ENCODE assay signal across 12 mouse cellular contexts in genomic region chr13:20150130-20150835, GRCm38 (mm10). TPM values are rescaled to one million over a fixed set of nuclear protein-coding genes. Genes with fewer than 3 reads are reported as not detected.
A peak's percentile ranks its signal among the peaks of the same experiment; 100 is the strongest.
DNase-seq lines count a peak whose midpoint lies in the region; ATAC-seq and TF ChIP-seq lines count a peak whose summit lies in the region.
"Had no signal": no experiment of that assay in that cellular context is flagged by ENCODE, and none has a peak within 500 bp of the region (broad histone marks: within the 10 kb centered on the region; RNA-seq: fewer than 3 reads in every experiment).

No protein-coding gene starts in this region.

- no peak overlapping the region for H3K9ac ChIP-seq in intestine, embryonic 15.5 days
- H3K9ac ChIP-seq in intestine, postnatal 0 days (ENCODE audit: low read depth, low read length): no peak overlapping the region
- H3K9ac ChIP-seq in liver, embryonic 15.5 days: peak overlapping the region; percentile 46

- H3K4me1 ChIP-seq in intestine, embryonic 15.5 days (replicated peaks): peaks cover 6% of the 10 kb centered on the region; the same call in 1 of the 2 replicates
- H3K4me1 ChIP-seq in intestine, postnatal 0 days (replicated peaks; ENCODE audit: control insufficient read depth, insufficient read depth, low read length): 0 out of 2 replicates have a peak, but pooled peaks cover 2% of the 10 kb centered on the region
- H3K4me1 ChIP-seq in liver, embryonic 15.5 days (replicated peaks): peaks cover 74% of the 10 kb centered on the region

- WGBS in intestine, embryonic 15.5 days: 87% methylated on average over 11 of the region's 11 CpGs
- WGBS in intestine, postnatal 0 days: 85% methylated on average over 11 of the region's 11 CpGs
- 25% methylated on average over 11 of the region's 11 CpGs for WGBS in liver, embryonic 15.5 days (ENCODE audit: insufficient replicate concordance)

- H3K9me3 ChIP-seq in intestine, embryonic 15.5 days: no peaks in the 10 kb centered on the region
- no peaks in the 10 kb centered on the region for H3K9me3 ChIP-seq in intestine, postnatal 0 days (ENCODE audit: control insufficient read depth)
- no peaks in the 10 kb centered on the region for H3K9me3 ChIP-seq in liver, embryonic 15.5 days (replicated peaks)

- TF ChIP-seq CTCF in intestine, postnatal 0 days (IDR thresholded peaks at IDR 0.05; ENCODE audit: low read depth): no peak

- no peak overlapping the region for H3K4me3 ChIP-seq in intestine, embryonic 15.5 days (replicated peaks)
- no peak overlapping the region for H3K4me3 ChIP-seq in intestine, postnatal 0 days (ENCODE audit: low read depth, low read length)
- peak overlapping the region; percentile 28 for H3K4me3 ChIP-seq in liver, embryonic 15.5 days (replicated peaks)
- H3K4me3 ChIP-seq: gastrocnemius, adult 2 months had no signal

- H3K36me3 ChIP-seq in intestine, embryonic 15.5 days: no peaks in the 10 kb centered on the region
- no peaks in the 10 kb centered on the region for H3K36me3 ChIP-seq in intestine, postnatal 0 days (ENCODE audit: control insufficient read depth, insufficient read depth)
- no peaks in the 10 kb centered on the region for H3K36me3 ChIP-seq in liver, embryonic 15.5 days (replicated peaks)

- H3K27ac ChIP-seq in intestine, embryonic 15.5 days: no peak overlapping the region
- H3K27ac ChIP-seq in intestine, postnatal 0 days (ENCODE audit: low read depth, low read length): no peak overlapping the region
- peak overlapping the region; percentile 94 for H3K27ac ChIP-seq in liver, embryonic 15.5 days (replicated peaks)
- H3K27ac ChIP-seq: gastrocnemius, adult 2 months had no signal

- H3K27me3 ChIP-seq in intestine, embryonic 15.5 days (replicated peaks): no peaks in the 10 kb centered on the region
- H3K27me3 ChIP-seq in intestine, postnatal 0 days (replicated peaks; ENCODE audit: control insufficient read depth, insufficient read depth, low read length): no peaks in the 10 kb centered on the region
- H3K27me3 ChIP-seq in liver, embryonic 15.5 days: peaks cover 3% of the 10 kb centered on the region

- ATAC-seq in intestine, embryonic 15.5 days: peak; percentile 68
- no peak for ATAC-seq in intestine, postnatal 0 days
- peak; percentile 96 for ATAC-seq in liver, embryonic 15.5 days (ENCODE audit: insufficient read depth)

- H3K4me2 ChIP-seq in intestine, embryonic 15.5 days (replicated peaks): no peak overlapping the region
- H3K4me2 ChIP-seq in intestine, postnatal 0 days (replicated peaks; ENCODE audit: low read depth): no peak overlapping the region
- H3K4me2 ChIP-seq in liver, embryonic 15.5 days: peak overlapping the region; percentile 56

- DNase-seq in MEL-GATA-1-ER (ENCODE audit: extremely low read depth, low read depth): peak; percentile 55
- peak; percentile 54 for DNase-seq in c-Kit-positive CD71-positive TER-119-negative erythroid progenitor cells, embryonic 14.5 days (ENCODE audit: low read depth)
- no peak for DNase-seq in testis, postnatal 10 days (ENCODE audit: low spot score)
- DNase-seq in frontal cortex, postnatal 25 days (ENCODE audit: low spot score in 2 of 2): no peak
- no peak for DNase-seq in cerebellum, postnatal 14 days
- DNase-seq: adrenal gland, postnatal 36 days; cerebellum, postnatal 36 days; gastrocnemius, adult 2 months; retina, postnatal 1 day had no signal

RNA-seq across cellular contexts. Expression of gene Elmo1, which starts 59.9 kb away (rescaled TPM):
- 14.9 and 15.0 TPM in 2 replicates for polyA plus RNA-seq in intestine, embryonic 15.5 days (2015; fragmentation: Nextera tagmentation; extraction: Ambion mirVana)
- polyA plus RNA-seq in intestine, postnatal 0 days (2015; fragmentation: Nextera tagmentation; extraction: Ambion mirVana): 8.2 and 8.6 TPM in 2 replicates
- 4.5 and 4.9 TPM in 2 replicates for polyA plus RNA-seq in liver, embryonic 15.5 days (2015; fragmentation: Nextera tagmentation; extraction: Ambion mirVana)

Comparison
In these comparisons a context has a peak if more than half of its experiments do, and no peak if none do; other contexts are left out.
1. DNase-seq: peak in MEL-GATA-1-ER (single experiment) and c-Kit-positive CD71-positive TER-119-negative erythroid progenitor cells, embryonic 14.5 days (single experiment); none in testis, postnatal 10 days (single experiment), frontal cortex, postnatal 25 days (0 of 2) and cerebellum, postnatal 14 days (0 of 2).